Comparison of ENCODE assay signal across 12 mouse cellular contexts in the genomic region with DNA sequence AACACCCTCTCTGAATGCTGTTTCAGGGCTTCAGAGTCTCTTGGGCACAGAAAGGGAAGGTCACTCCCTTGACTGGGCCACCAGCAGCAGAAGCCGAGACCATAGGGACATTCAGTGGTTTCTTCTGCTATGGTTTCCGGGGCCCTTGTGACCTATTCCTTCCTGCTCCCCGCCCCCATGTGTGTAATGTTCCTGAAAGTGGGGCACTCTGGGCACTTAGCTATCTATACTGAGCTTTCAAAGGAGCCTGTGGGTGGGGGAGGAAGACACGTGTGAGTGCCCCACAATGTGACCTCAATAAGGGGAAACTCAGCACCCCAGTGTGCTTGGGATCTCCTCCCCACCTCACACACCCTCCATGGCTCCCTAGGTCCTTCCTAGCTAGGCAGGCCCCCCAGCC. TPM values are rescaled to one million over a fixed set of nuclear protein-coding genes. Genes with fewer than 3 reads are reported as not detected.
DNase-seq lines count a peak whose midpoint lies in the region; ATAC-seq and TF ChIP-seq lines count a peak whose summit lies in the region.
"Had no signal": no experiment of that assay in that cellular context is flagged by ENCODE, and none has a peak within 500 bp of the region (broad histone marks: within the 10 kb centered on the region; RNA-seq: fewer than 3 reads in every experiment).

No protein-coding gene starts in this region.

- no peaks in the 10 kb centered on the region for H3K9me3 ChIP-seq in stomach, embryonic 15.5 days
- no peaks in the 10 kb centered on the region for H3K9me3 ChIP-seq in stomach, postnatal 0 days (ENCODE audit: control insufficient read depth, low read length)
- H3K9me3 ChIP-seq in hindbrain, embryonic 16.5 days (ENCODE audit: control insufficient read depth, low read length), result no peaks in the 10 kb centered on the region; the same call in 1 of the 2 replicates
- H3K9me3 ChIP-seq: limb, embryonic 13.5 days had no signal

- peaks cover 15% of the 10 kb centered on the region for H3K4me1 ChIP-seq in stomach, embryonic 15.5 days
- H3K4me1 ChIP-seq in stomach, postnatal 0 days (replicated peaks; ENCODE audit: control insufficient read depth, insufficient read depth), result peaks cover 2% of the 10 kb centered on the region; the same call in 1 of the 2 replicates
- peaks cover 12% of the 10 kb centered on the region for H3K4me1 ChIP-seq in hindbrain, embryonic 16.5 days (ENCODE audit: control insufficient read depth, insufficient read depth, low read depth, low read length)

- no peak for TF ChIP-seq CTCF in stomach, postnatal 0 days (IDR thresholded peaks at IDR 0.05; ENCODE audit: low read depth)

- H3K36me3 ChIP-seq in stomach, embryonic 15.5 days, result no peaks in the 10 kb centered on the region
- H3K36me3 ChIP-seq in stomach, postnatal 0 days (ENCODE audit: control insufficient read depth, insufficient read depth, low read length), result no peaks in the 10 kb centered on the region
- no peaks in the 10 kb centered on the region for H3K36me3 ChIP-seq in hindbrain, embryonic 16.5 days (ENCODE audit: control insufficient read depth, insufficient read depth, low read length)
- H3K36me3 ChIP-seq: limb, embryonic 13.5 days had no signal

- DNase-seq in stomach, postnatal 0 days (ENCODE audit: low spot score), result no peak
- no peak for DNase-seq in ovary, postnatal 14 days (ENCODE audit: low spot score)
- no peak for DNase-seq in gastrocnemius, postnatal 14 days
- DNase-seq: cerebellum, postnatal 36 days; right cerebral cortex, postnatal 25 days had no signal

- intact Hi-C loops in gastrocnemius, postnatal 14 days (cut with DNase I; ENCODE audit: low total_unique reads), result loop anchor here (5.0 kb wide), 1 partner anchor 34 kb away; no protein-coding TSS in a partner anchor

- TF ChIP-seq EP300 in stomach, postnatal 0 days (optimal IDR thresholded peaks at IDR 0.05), result no peak

- ATAC-seq in stomach, embryonic 15.5 days (ENCODE audit: insufficient read depth, low FRiP score, low read depth), result no peak
- ATAC-seq in stomach, postnatal 0 days (ENCODE audit: low FRiP score, low TSS enrichment), result no peak
- peak; percentile 62 for ATAC-seq in granulocyte monocyte progenitor cell, adult 5-6 weeks (replicated peaks; ENCODE audit: poor library complexity, severe bottlenecking)
- ATAC-seq in monocyte, adult 5-6 weeks (replicated peaks; ENCODE audit: insufficient number of reproducible peaks, low FRiP score, low TSS enrichment, poor library complexity, severe bottlenecking), result peak; percentile 61
- ATAC-seq in hindbrain, embryonic 16.5 days, result no peak

- WGBS in stomach, embryonic 15.5 days, result 66% methylated on average over 4 of the region's 4 CpGs
- WGBS in stomach, postnatal 0 days, result 79% methylated on average over 4 of the region's 4 CpGs
- 85% methylated on average over 4 of the region's 4 CpGs for WGBS in hindbrain, embryonic 16.5 days

- 0 out of 2 replicates have a peak overlapping the region, but pooled peaks have one; percentile 4 for H3K27ac ChIP-seq in stomach, embryonic 15.5 days
- no peak overlapping the region for H3K27ac ChIP-seq in stomach, postnatal 0 days (replicated peaks)
- no peak overlapping the region for H3K27ac ChIP-seq in hindbrain, embryonic 16.5 days (ENCODE audit: low read depth, low read length)
- H3K27ac ChIP-seq: heart, adult 2 months; limb, embryonic 13.5 days had no signal

- H3K4me2 ChIP-seq in stomach, embryonic 15.5 days, result no peak overlapping the region
- no peak overlapping the region for H3K4me2 ChIP-seq in stomach, postnatal 0 days (replicated peaks; ENCODE audit: low read depth)
- no peak overlapping the region for H3K4me2 ChIP-seq in hindbrain, embryonic 16.5 days (ENCODE audit: low read length)
- H3K4me2 ChIP-seq: limb, embryonic 13.5 days had no signal

- no peak overlapping the region for H3K4me3 ChIP-seq in stomach, embryonic 15.5 days (replicated peaks)
- no peak overlapping the region for H3K4me3 ChIP-seq in stomach, postnatal 0 days (ENCODE audit: low read depth, low read length)
- no peak overlapping the region for H3K4me3 ChIP-seq in hindbrain, embryonic 16.5 days (ENCODE audit: low read length)
- H3K4me3 ChIP-seq: heart, adult 2 months; limb, embryonic 13.5 days; myocyte had no signal

- peaks cover 10% of the 10 kb centered on the region for H3K27me3 ChIP-seq in stomach, embryonic 15.5 days (replicated peaks)
- H3K27me3 ChIP-seq in stomach, postnatal 0 days (ENCODE audit: control insufficient read depth, insufficient read depth, low read length), result peaks cover 2% of the 10 kb centered on the region; the same call in 1 of the 2 replicates
- H3K27me3 ChIP-seq in hindbrain, embryonic 16.5 days (replicated peaks; ENCODE audit: control insufficient read depth, insufficient read depth, low read length), result peaks cover 23% of the 10 kb centered on the region

- H3K9ac ChIP-seq in stomach, embryonic 15.5 days, result no peak overlapping the region
- H3K9ac ChIP-seq in stomach, postnatal 0 days (ENCODE audit: low read length), result no peak overlapping the region
- no peak overlapping the region for H3K9ac ChIP-seq in hindbrain, embryonic 16.5 days (ENCODE audit: low read depth, low read length)
- H3K9ac ChIP-seq: limb, embryonic 13.5 days had no signal

RNA-seq across cellular contexts. Expression of a gene that starts 1.7 kb away (rescaled TPM):
- 13.3 and 16.5 TPM in 2 replicates for polyA plus RNA-seq in stomach, embryonic 15.5 days (2015; fragmentation: Nextera tagmentation; extraction: Ambion mirVana)
- 5.6 and 5.7 TPM in 2 replicates for polyA plus RNA-seq in stomach, postnatal 0 days (2015; fragmentation: Nextera tagmentation; extraction: Ambion mirVana)
- total RNA-seq in granulocyte monocyte progenitor cell, adult 5-6 weeks (2014; fragmentation: Nextera tagmentation), result 74.8 and 78.5 TPM in 2 replicates
- 12.4 and 12.5 TPM in 2 replicates for total RNA-seq in granulocyte monocyte progenitor cell, adult 5-6 weeks (2017)
- total RNA-seq in monocyte, adult 5-6 weeks (2017), result 9.6 to 28.2 TPM (median 11.6 TPM) in 3 replicates
- 1 to 10 TPM; 5.2 to 7.0 TPM for total RNA-seq in gastrocnemius, postnatal 14 days (2021)
- polyA plus RNA-seq in hindbrain, embryonic 16.5 days (2015; fragmentation: Nextera tagmentation; extraction: Ambion mirVana), result 21.9 and 23.9 TPM in 2 replicates

RNA-seq across cellular contexts. Expression of a gene that starts 1.7 kb away (rescaled TPM):
- 0.26 and 0.43 TPM in 2 replicates for polyA plus RNA-seq in stomach, embryonic 15.5 days (2015; fragmentation: Nextera tagmentation; extraction: Ambion mirVana)
- 0.19 and 0.29 TPM in 2 replicates for polyA plus RNA-seq in stomach, postnatal 0 days (2015; fragmentation: Nextera tagmentation; extraction: Ambion mirVana)
- total RNA-seq in granulocyte monocyte progenitor cell, adult 5-6 weeks (2014; fragmentation: Nextera tagmentation), result 0.24 and 0.62 TPM in 2 replicates
- total RNA-seq in granulocyte monocyte progenitor cell, adult 5-6 weeks (2017), result 0.52 and 1.4 TPM in 2 replicates
- 2.7 to 11.0 TPM (median 7.9 TPM) in 3 replicates for total RNA-seq in monocyte, adult 5-6 weeks (2017)
- total RNA-seq in gastrocnemius, postnatal 14 days (2021), result under 1 TPM in 1 of 2 experiments, not detected in 1; 0.09 TPM
- 0.11 and 0.14 TPM in 2 replicates for polyA plus RNA-seq in hindbrain, embryonic 16.5 days (2015; fragmentation: Nextera tagmentation; extraction: Ambion mirVana)
- total RNA-seq: heart, adult 2 months had no signal

RNA-seq across cellular contexts. Expression of a gene that starts 30.0 kb away (rescaled TPM):
- 58.1 and 58.4 TPM in 2 replicates for polyA plus RNA-seq in stomach, embryonic 15.5 days (2015; fragmentation: Nextera tagmentation; extraction: Ambion mirVana)
- 36.8 and 39.0 TPM in 2 replicates for polyA plus RNA-seq in stomach, postnatal 0 days (2015; fragmentation: Nextera tagmentation; extraction: Ambion mirVana)
- total RNA-seq in granulocyte monocyte progenitor cell, adult 5-6 weeks (2014; fragmentation: Nextera tagmentation), result 6.6 and 14.0 TPM in 2 replicates
- 12.1 and 16.6 TPM in 2 replicates for total RNA-seq in granulocyte monocyte progenitor cell, adult 5-6 weeks (2017)
- total RNA-seq in monocyte, adult 5-6 weeks (2017), result 5.5 to 12.7 TPM (median 10.3 TPM) in 3 replicates
- total RNA-seq in gastrocnemius, postnatal 14 days (2021), result 10 to 100 TPM; 23.0 to 27.9 TPM
- polyA plus RNA-seq in hindbrain, embryonic 16.5 days (2015; fragmentation: Nextera tagmentation; extraction: Ambion mirVana), result 115 and 118 TPM in 2 replicates

RNA-seq across cellular contexts. Expression of a gene that starts 33.0 kb away (rescaled TPM):
- polyA plus RNA-seq in stomach, embryonic 15.5 days (2015; fragmentation: Nextera tagmentation; extraction: Ambion mirVana), result 6.5 and 7.0 TPM in 2 replicates
- 6.6 and 6.8 TPM in 2 replicates for polyA plus RNA-seq in stomach, postnatal 0 days (2015; fragmentation: Nextera tagmentation; extraction: Ambion mirVana)
- 5.0 and 16.1 TPM in 2 replicates for total RNA-seq in granulocyte monocyte progenitor cell, adult 5-6 weeks (2014; fragmentation: Nextera tagmentation)
- total RNA-seq in granulocyte monocyte progenitor cell, adult 5-6 weeks (2017), result 4.7 and 8.7 TPM in 2 replicates
- 24.6 to 27.9 TPM (median 26.7 TPM) in 3 replicates for total RNA-seq in monocyte, adult 5-6 weeks (2017)
- total RNA-seq in gastrocnemius, postnatal 14 days (2021), result 10 to 100 TPM in 1 of 2 experiments, 1 to 10 TPM in 1; 4.8 to 71.3 TPM
- 6.8 and 7.9 TPM in 2 replicates for polyA plus RNA-seq in hindbrain, embryonic 16.5 days (2015; fragmentation: Nextera tagmentation; extraction: Ambion mirVana)

RNA-seq across cellular contexts. Expression of a gene that starts 45.8 kb away (rescaled TPM):
- 44.4 and 51.3 TPM in 2 replicates for polyA plus RNA-seq in stomach, embryonic 15.5 days (2015; fragmentation: Nextera tagmentation; extraction: Ambion mirVana)
- polyA plus RNA-seq in stomach, postnatal 0 days (2015; fragmentation: Nextera tagmentation; extraction: Ambion mirVana), result 77.3 and 80.1 TPM in 2 replicates
- total RNA-seq in granulocyte monocyte progenitor cell, adult 5-6 weeks (2014; fragmentation: Nextera tagmentation), result 28.6 and 41.1 TPM in 2 replicates
- total RNA-seq in granulocyte monocyte progenitor cell, adult 5-6 weeks (2017), result 9.0 and 9.3 TPM in 2 replicates
- 2.0 to 11.3 TPM (median 4.8 TPM) in 3 replicates for total RNA-seq in monocyte, adult 5-6 weeks (2017)
- total RNA-seq in gastrocnemius, postnatal 14 days (2021), result 10 to 100 TPM; 28.3 to 31.9 TPM
- 48.6 and 49.9 TPM in 2 replicates for polyA plus RNA-seq in hindbrain, embryonic 16.5 days (2015; fragmentation: Nextera tagmentation; extraction: Ambion mirVana)

Comparison
In these comparisons a context has a peak if more than half of its experiments do, and no peak if none do; other contexts are left out.
1. ATAC-seq: peak in granulocyte monocyte progenitor cell, adult 5-6 weeks (single experiment) and monocyte, adult 5-6 weeks (single experiment); none in stomach, embryonic 15.5 days (single experiment), stomach, postnatal 0 days (single experiment) and hindbrain, embryonic 16.5 days (single experiment).